Mouse (Mus musculus): Measurements from ENCODE around the gene Mobp.
A peak's percentile ranks its signal among the peaks of the same experiment; 100 is the strongest.
"Not testable (repeated sequence)": the region's sequence is repeated elsewhere in the genome, so short reads cannot be mapped to it uniquely, and the experiment has no call there.

The Mobp gene

GRCm38 (mm10) chr9:120149222-120149828 lies at the start of gene Mobp:
Mobp (plus strand) TSS chr9:120149707.
- DNase-seq (ENCODE audit: low read depth) = no peak

GRCm38 (mm10) chr9:120101165-120101564 lies 48.3 kb upstream of the Mobp start:
- DNase-seq (ENCODE audit: low read depth) = no peak

GRCm38 (mm10) chr9:120108953-120109352 lies 40.6 kb upstream of the Mobp start:
- not testable (repeated sequence) for DNase-seq (ENCODE audit: low read depth)

GRCm38 (mm10) chr9:120110211-120111018 lies 39.1 kb upstream of the Mobp start, which contains the start of gene Slc25a38:
Slc25a38 (plus strand) TSS chr9:120110374.
- DNase-seq (ENCODE audit: low read depth) = peak; percentile 82

- DNase-seq (ENCODE audit: low read depth) = no peak
These were observed 38.2 kb upstream of the Mobp start for GRCm38 (mm10) chr9:120111156-120111945.

GRCm38 (mm10) chr9:120112472-120112871 lies 37.0 kb upstream of the Mobp start:
- no peak for DNase-seq (ENCODE audit: low read depth)

- no peak for DNase-seq (ENCODE audit: low read depth)
These were observed 36.1 kb upstream of the Mobp start for GRCm38 (mm10) chr9:120113456-120113855.

- DNase-seq (ENCODE audit: low read depth) = no peak
These were observed 35.3 kb upstream of the Mobp start for GRCm38 (mm10) chr9:120114051-120114788.

- no peak for DNase-seq (ENCODE audit: low read depth)
These were observed 34.7 kb upstream of the Mobp start for GRCm38 (mm10) chr9:120114789-120115151.

GRCm38 (mm10) chr9:120115580-120115979 lies 33.9 kb upstream of the Mobp start:
- no peak for DNase-seq (ENCODE audit: low read depth)

GRCm38 (mm10) chr9:120116184-120116624 lies 33.3 kb upstream of the Mobp start:
- DNase-seq (ENCODE audit: low read depth) = no peak

- DNase-seq (ENCODE audit: low read depth) = no peak
These were observed 31.3 kb upstream of the Mobp start for GRCm38 (mm10) chr9:120118212-120118611.

GRCm38 (mm10) chr9:120120503-120120902 lies 29.0 kb upstream of the Mobp start:
- no peak for DNase-seq (ENCODE audit: low read depth)

GRCm38 (mm10) chr9:120126868-120127267 lies 22.6 kb upstream of the Mobp start:
- DNase-seq (ENCODE audit: low read depth) = no peak

GRCm38 (mm10) chr9:120127538-120128251 lies 21.8 kb upstream of the Mobp start, which contains the start of gene Rpsa:
Rpsa (plus strand) TSS chr9:120127689.
- DNase-seq (ENCODE audit: low read depth) = peak; percentile 95

GRCm38 (mm10) chr9:120129276-120129675 lies 20.2 kb upstream of the Mobp start:
- no peak for DNase-seq (ENCODE audit: low read depth)

- DNase-seq (ENCODE audit: low read depth) = no peak
These were observed 17.7 kb upstream of the Mobp start for GRCm38 (mm10) chr9:120131784-120132288.

- no peak for DNase-seq (ENCODE audit: low read depth)
These were observed 16.3 kb upstream of the Mobp start for GRCm38 (mm10) chr9:120132980-120133754.

GRCm38 (mm10) chr9:120133755-120134475 lies 15.6 kb upstream of the Mobp start:
- DNase-seq (ENCODE audit: low read depth) = no peak
